Mouse (Mus musculus) inflammation-experienced regulatory T-cells, adult 6 months (primary cell): ENCODE measurements around the gene Arpp21. TPM values are rescaled to one million over a fixed set of nuclear protein-coding genes. Genes with fewer than 3 reads are reported as not detected.

Experiments used
- ATAC-seq: one replicate; pipeline ENCODE4 v1.8.0; 2017
- polyA plus RNA-seq, 3 experiments: library from polyadenylated mRNA; unstranded; fragments of 100-300 nt; shearing (Covaris generic); gene quantifications; one replicate each; pipeline ENCODE4 v1.2.1; 2017

Gene Arpp21
- polyA plus RNA-seq, 3 experiments from 2014 or later: 0.36 to 0.66 TPM; not detected in 1

- ATAC-seq: no peak
Observed at GRCm38 (mm10) chr9:112177569-112177968, 58.2 kb downstream of the Arpp21 start.

GRCm38 (mm10) chr9:112176317-112176716 is 59.4 kb downstream of the Arpp21 start:
- ATAC-seq: no peak

- ATAC-seq: peak; percentile 51
Observed at GRCm38 (mm10) chr9:112174407-112175357, 61.1 kb downstream of the Arpp21 start.

- no peak for ATAC-seq
Observed at GRCm38 (mm10) chr9:112173778-112174177, 62.0 kb downstream of the Arpp21 start.

GRCm38 (mm10) chr9:112164677-112165076 is 71.1 kb downstream of the Arpp21 start:
- ATAC-seq: no peak

- no peak for ATAC-seq
Observed at GRCm38 (mm10) chr9:112160981-112161380, 74.8 kb downstream of the Arpp21 start.

- no peak for ATAC-seq
Observed at GRCm38 (mm10) chr9:112153972-112154371, 81.8 kb downstream of the Arpp21 start.

- ATAC-seq: no peak
Observed at GRCm38 (mm10) chr9:112152762-112153161, 83.0 kb downstream of the Arpp21 start.

- ATAC-seq: no peak
Observed at GRCm38 (mm10) chr9:112151177-112151576, 84.6 kb downstream of the Arpp21 start.

GRCm38 (mm10) chr9:112140658-112141057 is 95.1 kb downstream of the Arpp21 start:
- ATAC-seq: no peak

- ATAC-seq: no peak
Observed at GRCm38 (mm10) chr9:112137820-112138219, 97.9 kb downstream of the Arpp21 start.

GRCm38 (mm10) chr9:112130812-112131211 is 104.9 kb downstream of the Arpp21 start:
- ATAC-seq: no peak

- no peak for ATAC-seq
Observed at GRCm38 (mm10) chr9:112124667-112125066, 111.1 kb downstream of the Arpp21 start.

GRCm38 (mm10) chr9:112124184-112124583 is 111.6 kb downstream of the Arpp21 start:
- no peak for ATAC-seq

GRCm38 (mm10) chr9:112123421-112123828 is 112.3 kb downstream of the Arpp21 start:
- ATAC-seq: no peak

GRCm38 (mm10) chr9:112119535-112119934 is 116.2 kb downstream of the Arpp21 start:
- ATAC-seq: no peak

- ATAC-seq: no peak
Observed at GRCm38 (mm10) chr9:112119106-112119433, 116.7 kb downstream of the Arpp21 start.

GRCm38 (mm10) chr9:112118411-112119105 is 117.2 kb downstream of the Arpp21 start:
- no peak for ATAC-seq

- ATAC-seq: no peak
Observed at GRCm38 (mm10) chr9:112117632-112118410, 117.9 kb downstream of the Arpp21 start.

- no peak for ATAC-seq
Observed at GRCm38 (mm10) chr9:112111610-112112009, 124.1 kb downstream of the Arpp21 start.

- ATAC-seq: no peak
Observed at GRCm38 (mm10) chr9:112102852-112103192, 132.9 kb downstream of the Arpp21 start.

- ATAC-seq: no peak
Observed at GRCm38 (mm10) chr9:112102155-112102851, 133.4 kb downstream of the Arpp21 start.
